Mouse (Mus musculus): ENCODE data around the gene Pla2g6. TPM values are rescaled to one million over a fixed set of nuclear protein-coding genes. Genes with fewer than 3 reads are reported as not detected.

The Pla2g6 gene
- polyA plus RNA-seq, 1 experiment from 2014 or later, result 20.4 TPM

DNA sequence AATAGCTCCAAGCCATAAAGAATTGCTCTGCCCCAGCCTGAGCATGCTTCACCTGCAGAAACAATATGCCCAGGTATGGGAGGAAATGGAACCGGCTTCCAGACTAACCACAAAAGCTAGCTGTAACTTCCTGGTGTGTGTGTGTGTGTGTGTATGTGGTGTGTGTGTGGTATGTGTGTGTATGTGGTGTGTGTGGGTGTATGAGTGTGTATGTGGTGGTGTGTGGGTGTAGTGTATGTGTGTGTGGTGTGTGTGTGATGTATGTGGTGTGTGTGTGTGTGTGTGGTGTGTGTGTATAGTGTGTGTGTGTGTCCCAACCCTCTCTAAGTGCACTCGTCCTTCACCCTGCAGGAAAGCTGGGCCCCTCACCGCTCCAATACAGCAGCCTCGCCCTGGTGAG is 62.8 kb downstream of the Pla2g6 start:
- no peak overlapping the region for H3K4me2 ChIP-seq (replicated peaks; ENCODE audit: low read depth, low read length)
- no peaks in the 10 kb centered on the region for H3K36me3 ChIP-seq (ENCODE audit: control insufficient read depth, insufficient read depth, low read length)
- ATAC-seq (ENCODE audit: low FRiP score) (no peak), DNase-seq (ENCODE audit: low spot score) (no peak)
- H3K9me3 ChIP-seq (ENCODE audit: control insufficient read depth, low read length), result no peaks in the 10 kb centered on the region
- no peak overlapping the region for H3K9ac ChIP-seq (ENCODE audit: low read depth, low read length)
- no peaks in the 10 kb centered on the region; the same call in none of the 2 replicates for H3K4me1 ChIP-seq (replicated peaks; ENCODE audit: control insufficient read depth, insufficient read depth, low read length)
- 66% methylated on average over 4 of the region's 4 CpGs for WGBS
- no peak overlapping the region for H3K27ac ChIP-seq (ENCODE audit: low read depth, low read length)
- H3K4me3 ChIP-seq (ENCODE audit: low read depth, low read length), result no peak overlapping the region
- H3K27me3 ChIP-seq (ENCODE audit: control insufficient read depth, insufficient read depth, low read length), result peaks cover 27% of the 10 kb centered on the region

DNA sequence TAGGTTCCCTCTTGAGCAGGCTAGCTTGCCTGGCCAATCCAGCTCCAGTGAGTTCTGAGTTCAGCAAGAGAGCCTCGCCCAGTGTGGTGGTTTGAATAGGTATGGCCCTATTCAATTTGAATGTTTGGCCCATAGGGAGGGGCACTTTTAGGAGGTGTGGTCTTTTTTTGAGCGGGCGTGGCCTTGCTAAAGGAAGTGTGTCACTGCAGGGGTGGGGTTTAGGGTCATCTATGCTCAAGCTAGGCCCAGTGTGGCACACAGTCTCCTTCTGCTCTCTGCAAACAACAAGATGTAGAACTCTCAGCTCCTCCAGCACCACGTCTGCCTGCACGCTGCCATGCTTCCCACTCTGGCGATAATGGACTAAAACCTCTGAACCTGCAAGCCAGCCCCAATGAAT is 64.5 kb downstream of the Pla2g6 start:
- 87% methylated on average over 6 of the region's 6 CpGs for WGBS
- no peak for DNase-seq (ENCODE audit: low spot score)
- Histone ChIP-seq H3K4me1 (replicated peaks; ENCODE audit: control insufficient read depth, insufficient read depth, low read length) (no peaks in the 10 kb centered on the region; the same call in none of the 2 replicates), H3K36me3 (ENCODE audit: control insufficient read depth, insufficient read depth, low read length) (no peaks in the 10 kb centered on the region), H3K27me3 (ENCODE audit: control insufficient read depth, insufficient read depth, low read length) (peaks cover 41% of the 10 kb centered on the region), H3K4me3 (ENCODE audit: low read depth, low read length) (no peak overlapping the region), H3K27ac (ENCODE audit: low read depth, low read length) (no peak overlapping the region), H3K9me3 (ENCODE audit: control insufficient read depth, low read length) (no peaks in the 10 kb centered on the region), H3K9ac (ENCODE audit: low read depth, low read length) (no peak overlapping the region), H3K4me2 (replicated peaks; ENCODE audit: low read depth, low read length) (no peak overlapping the region)
- no peak for ATAC-seq (ENCODE audit: low FRiP score)

DNA sequence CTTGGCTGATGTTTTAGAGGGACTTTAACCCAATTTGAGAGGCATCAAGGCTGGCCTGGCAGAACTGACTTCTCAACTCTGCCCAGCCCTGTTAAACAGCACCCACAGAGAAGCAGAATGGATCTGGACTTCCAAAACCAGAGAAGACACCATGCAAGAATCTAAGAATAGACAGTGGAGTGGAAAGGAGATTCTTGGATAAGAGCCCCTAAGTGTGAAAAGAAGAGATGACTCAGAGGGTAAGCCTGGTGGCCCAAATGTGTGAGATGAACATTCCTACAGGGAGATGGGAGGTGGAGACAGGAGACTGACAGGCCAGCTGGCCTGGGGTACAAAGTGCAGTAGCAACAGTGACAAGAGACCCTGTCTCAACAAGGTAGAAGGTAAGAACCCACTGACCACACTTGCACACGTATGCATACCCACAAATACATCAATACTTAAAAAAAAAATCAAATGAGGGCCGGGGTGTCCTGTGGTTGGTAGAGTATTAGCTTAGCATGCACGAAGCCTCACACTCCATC is 65.3 kb downstream of the Pla2g6 start:
- Histone ChIP-seq H3K4me3 (ENCODE audit: low read depth, low read length) (no peak overlapping the region), H3K27ac (ENCODE audit: low read depth, low read length) (no peak overlapping the region)
- DNase-seq (ENCODE audit: low spot score), result no peak

DNA sequence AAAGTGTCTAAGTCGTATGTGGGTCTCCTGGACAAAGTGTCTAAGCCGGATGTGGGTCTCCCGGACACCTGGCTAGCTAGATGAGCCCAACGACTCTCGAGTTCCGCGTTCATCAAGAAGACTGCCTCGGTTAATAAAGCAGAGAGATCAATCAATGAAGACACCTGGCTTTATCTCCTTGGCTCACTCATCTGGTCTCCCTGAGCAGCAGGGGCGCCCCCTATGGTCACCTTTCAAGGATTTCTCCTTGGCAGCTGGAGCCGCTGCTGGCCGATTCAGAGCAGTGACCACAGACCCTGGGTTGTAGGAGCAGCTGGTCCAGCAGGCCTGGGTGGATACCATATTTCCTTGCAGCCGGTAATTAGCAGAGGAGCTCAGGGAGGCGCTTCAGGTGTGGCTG is 65.8 kb downstream of the Pla2g6 start:
- no peak overlapping the region for H3K9ac ChIP-seq (ENCODE audit: low read depth, low read length)
- no peaks in the 10 kb centered on the region for H3K36me3 ChIP-seq (ENCODE audit: control insufficient read depth, insufficient read depth, low read length)
- no peaks in the 10 kb centered on the region; the same call in none of the 2 replicates for H3K4me1 ChIP-seq (replicated peaks; ENCODE audit: control insufficient read depth, insufficient read depth, low read length)
- no peaks in the 10 kb centered on the region for H3K9me3 ChIP-seq (ENCODE audit: control insufficient read depth, low read length)
- no peak overlapping the region for H3K27ac ChIP-seq (ENCODE audit: low read depth, low read length)
- DNase-seq (ENCODE audit: low spot score) (peak; percentile 72), ATAC-seq (ENCODE audit: low FRiP score) (no peak)
- H3K4me3 ChIP-seq (ENCODE audit: low read depth, low read length), result no peak overlapping the region; the same call in 1 of the 2 replicates
- H3K4me2 ChIP-seq (replicated peaks; ENCODE audit: low read depth, low read length), result no peak overlapping the region; the same call in 1 of the 2 replicates
- peaks cover 41% of the 10 kb centered on the region for H3K27me3 ChIP-seq (ENCODE audit: control insufficient read depth, insufficient read depth, low read length)
- WGBS, result 23% methylated on average over 13 of the region's 13 CpGs

More for the DNA sequence above, 65.3 kb downstream of the Pla2g6 start:
- H3K4me1 ChIP-seq (replicated peaks; ENCODE audit: control insufficient read depth, insufficient read depth, low read length), result no peaks in the 10 kb centered on the region; the same call in none of the 2 replicates
- whole genome bisulfite sequencing, result 94% methylated on average over 3 of the region's 3 CpGs
- no peaks in the 10 kb centered on the region for H3K36me3 ChIP-seq (ENCODE audit: control insufficient read depth, insufficient read depth, low read length)
- H3K27me3 ChIP-seq (ENCODE audit: control insufficient read depth, insufficient read depth, low read length), result peaks cover 41% of the 10 kb centered on the region
- no peak overlapping the region for H3K9ac ChIP-seq (ENCODE audit: low read depth, low read length)
- no peak for ATAC-seq (ENCODE audit: low FRiP score)
- no peak overlapping the region for H3K4me2 ChIP-seq (replicated peaks; ENCODE audit: low read depth, low read length)
- H3K9me3 ChIP-seq (ENCODE audit: control insufficient read depth, low read length), result no peaks in the 10 kb centered on the region

- Histone ChIP-seq H3K27me3 (ENCODE audit: control insufficient read depth, insufficient read depth, low read length) (peaks cover 39% of the 10 kb centered on the region), H3K4me2 (replicated peaks; ENCODE audit: low read depth, low read length) (peak overlapping the region; percentile 99), H3K36me3 (ENCODE audit: control insufficient read depth, insufficient read depth, low read length) (no peaks in the 10 kb centered on the region), H3K9me3 (ENCODE audit: control insufficient read depth, low read length) (no peaks in the 10 kb centered on the region), H3K4me1 (replicated peaks; ENCODE audit: control insufficient read depth, insufficient read depth, low read length) (no peaks in the 10 kb centered on the region; the same call in none of the 2 replicates), H3K4me3 (ENCODE audit: low read depth, low read length) (peak overlapping the region; percentile 60), H3K9ac (ENCODE audit: low read depth, low read length) (peak overlapping the region; percentile 47; the same call in 1 of the 2 replicates), H3K27ac (ENCODE audit: low read depth, low read length) (no peak overlapping the region)
- WGBS, result under 1% methylated on average over 28 of the region's 28 CpGs
- peak; percentile 41 for DNase-seq (ENCODE audit: low spot score)
- peak; percentile 65 for ATAC-seq (ENCODE audit: low FRiP score)
Measured at GRCm38 (mm10) chr15:79261757-79262156, 66.4 kb downstream of the Pla2g6 start.

DNA sequence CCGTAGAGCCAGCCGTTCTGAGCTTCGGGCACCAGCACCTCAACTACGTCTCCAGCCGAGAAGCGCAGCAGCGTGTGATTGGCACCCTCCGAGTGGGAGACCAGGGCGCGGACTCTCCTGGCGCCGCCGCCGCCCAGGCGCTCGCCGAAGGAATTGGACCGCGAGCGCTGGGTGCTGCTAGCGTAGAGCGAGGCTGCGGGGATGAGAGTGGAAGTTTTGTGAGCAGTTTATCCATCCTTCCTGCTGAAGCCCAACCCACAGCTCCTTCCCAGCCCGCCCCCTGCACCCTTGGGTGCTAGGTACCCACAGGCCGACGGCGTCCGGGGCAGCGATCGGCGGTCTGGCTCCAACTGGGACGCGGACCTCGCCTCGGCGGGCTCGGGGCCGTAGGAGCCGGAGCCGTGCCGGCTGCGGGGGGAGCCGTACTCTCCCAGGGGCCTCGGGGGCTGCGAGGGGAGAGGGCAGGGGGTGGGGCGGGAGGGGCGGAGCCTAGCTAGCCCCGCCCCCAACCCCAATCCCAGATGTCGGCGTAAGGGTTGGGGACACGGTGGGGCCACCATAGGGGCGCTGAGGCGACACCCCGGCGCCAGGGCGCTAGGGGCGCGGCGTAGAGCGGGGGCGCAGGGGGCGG is 67.0 kb downstream of the Pla2g6 start:
- no peak overlapping the region for H3K27ac ChIP-seq (ENCODE audit: low read depth, low read length)
- DNase-seq (ENCODE audit: low spot score) (peak; percentile 63), ATAC-seq (ENCODE audit: low FRiP score) (peak; percentile 25)
- H3K4me2 ChIP-seq (replicated peaks; ENCODE audit: low read depth, low read length), result peak overlapping the region; percentile 99
- WGBS, result 2% methylated on average over 35 of the region's 62 CpGs
- H3K9me3 ChIP-seq (ENCODE audit: control insufficient read depth, low read length), result no peaks in the 10 kb centered on the region
- peak overlapping the region; percentile 60 for H3K4me3 ChIP-seq (ENCODE audit: low read depth, low read length)
- H3K27me3 ChIP-seq (ENCODE audit: control insufficient read depth, insufficient read depth, low read length), result peaks cover 39% of the 10 kb centered on the region
- no peaks in the 10 kb centered on the region for H3K36me3 ChIP-seq (ENCODE audit: control insufficient read depth, insufficient read depth, low read length)
- H3K9ac ChIP-seq (ENCODE audit: low read depth, low read length), result peak overlapping the region; percentile 47; the same call in 1 of the 2 replicates
- H3K4me1 ChIP-seq (replicated peaks; ENCODE audit: control insufficient read depth, insufficient read depth, low read length), result no peaks in the 10 kb centered on the region; the same call in none of the 2 replicates

DNA sequence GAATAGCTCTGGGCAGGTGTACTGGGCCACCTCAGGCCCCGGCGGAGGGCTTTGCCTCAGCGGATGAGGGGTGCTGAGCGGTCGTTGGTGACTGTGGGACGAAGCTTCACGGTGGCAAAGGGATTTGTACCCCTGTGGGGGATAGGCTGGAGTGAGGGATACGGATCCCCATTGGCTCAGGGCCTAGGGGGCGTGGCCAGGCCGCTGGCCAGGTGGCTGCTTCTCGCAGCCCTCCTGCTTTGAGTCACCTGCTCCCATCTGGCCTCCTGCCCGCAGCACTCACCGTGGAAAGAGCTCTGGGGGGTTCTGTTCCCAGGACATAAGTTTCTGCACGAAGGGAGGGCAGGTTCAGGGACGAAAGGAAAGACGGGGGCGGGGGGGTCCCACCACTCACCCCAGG is 69.7 kb downstream of the Pla2g6 start:
- WGBS, result 35% methylated on average over 17 of the region's 17 CpGs
- H3K4me2 ChIP-seq (replicated peaks; ENCODE audit: low read depth, low read length), result no peak overlapping the region
- DNase-seq (ENCODE audit: low spot score), result no peak
- H3K27me3 ChIP-seq (ENCODE audit: control insufficient read depth, insufficient read depth, low read length), result peaks cover 43% of the 10 kb centered on the region
- H3K27ac ChIP-seq (ENCODE audit: low read depth, low read length), result no peak overlapping the region
- no peak overlapping the region for H3K9ac ChIP-seq (ENCODE audit: low read depth, low read length)
- no peaks in the 10 kb centered on the region; the same call in none of the 2 replicates for H3K4me1 ChIP-seq (replicated peaks; ENCODE audit: control insufficient read depth, insufficient read depth, low read length)
- no peaks in the 10 kb centered on the region for H3K36me3 ChIP-seq (ENCODE audit: control insufficient read depth, insufficient read depth, low read length)
- no peak for ATAC-seq (ENCODE audit: low FRiP score)
- no peak overlapping the region for H3K4me3 ChIP-seq (ENCODE audit: low read depth, low read length)
- H3K9me3 ChIP-seq (ENCODE audit: control insufficient read depth, low read length), result no peaks in the 10 kb centered on the region

DNA sequence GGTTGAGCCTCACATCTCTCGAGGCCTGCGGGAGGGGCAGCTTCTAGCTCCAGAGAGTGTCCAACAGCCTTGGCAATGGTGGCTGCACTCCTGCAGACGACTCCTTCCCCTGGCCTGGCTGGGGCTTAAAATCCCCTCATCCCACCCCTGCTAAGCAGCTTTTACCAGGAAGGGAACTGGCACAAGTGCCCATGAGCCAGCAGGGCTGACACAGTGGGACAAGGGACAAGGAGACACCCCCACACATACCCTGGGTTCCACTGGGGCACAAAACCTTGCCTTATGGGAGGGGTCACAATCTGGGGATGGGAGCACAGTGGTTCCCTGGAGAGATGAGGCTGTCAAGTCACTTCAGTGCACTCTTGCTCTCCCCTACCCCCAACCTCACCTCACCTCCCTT is 73.5 kb downstream of the Pla2g6 start, which contains the start of gene Slc16a8:
Gene Slc16a8 (minus strand): TSS at position 101 of the 400 bp plus-strand sequence.
- Histone ChIP-seq H3K27me3 (ENCODE audit: control insufficient read depth, insufficient read depth, low read length) (peaks cover 40% of the 10 kb centered on the region), H3K36me3 (ENCODE audit: control insufficient read depth, insufficient read depth, low read length) (no peaks in the 10 kb centered on the region), H3K4me1 (replicated peaks; ENCODE audit: control insufficient read depth, insufficient read depth, low read length) (peaks cover 10% of the 10 kb centered on the region), H3K27ac (ENCODE audit: low read depth, low read length) (no peak within 1 kb of the TSS), H3K9ac (ENCODE audit: low read depth, low read length) (no peak within 1 kb of the TSS), H3K4me2 (replicated peaks; ENCODE audit: low read depth, low read length) (no peak within 1 kb of the TSS), H3K9me3 (ENCODE audit: control insufficient read depth, low read length) (no peaks in the 10 kb centered on the region), H3K4me3 (ENCODE audit: low read depth, low read length) (no peak within 1 kb of the TSS)
- WGBS, result 38% methylated on average over 3 of the region's 3 CpGs
- DNase-seq (ENCODE audit: low spot score) (no peak), ATAC-seq (ENCODE audit: low FRiP score) (no peak)

GRCm38 (mm10) chr15:79252580-79252979 is 75.6 kb downstream of the Pla2g6 start:
- peak overlapping the region; percentile 28 for H3K4me3 ChIP-seq (ENCODE audit: low read depth, low read length)
- no peak overlapping the region for H3K27ac ChIP-seq (ENCODE audit: low read depth, low read length)
- DNase-seq (ENCODE audit: low spot score), result no peak
- no peaks in the 10 kb centered on the region for H3K9me3 ChIP-seq (ENCODE audit: control insufficient read depth, low read length)
- H3K4me2 ChIP-seq (replicated peaks; ENCODE audit: low read depth, low read length), result peak overlapping the region; percentile 60
- peaks cover 34% of the 10 kb centered on the region for H3K27me3 ChIP-seq (ENCODE audit: control insufficient read depth, insufficient read depth, low read length)
- H3K4me1 ChIP-seq (replicated peaks; ENCODE audit: control insufficient read depth, insufficient read depth, low read length), result peaks cover 10% of the 10 kb centered on the region
- H3K9ac ChIP-seq (ENCODE audit: low read depth, low read length), result peak overlapping the region; percentile 54
- WGBS, result 32% methylated on average over 24 of the region's 24 CpGs
- peaks cover 4% of the 10 kb centered on the region; the same call in 1 of the 2 replicates for H3K36me3 ChIP-seq (ENCODE audit: control insufficient read depth, insufficient read depth, low read length)
- peak; percentile 25; the same call in 1 of the 2 replicates for ATAC-seq (ENCODE audit: low FRiP score)

Measured in hindbrain, embryonic 11.5 days (tissue).